Mouse (Mus musculus): ENCODE results near the gene Fgf11.

The Fgf11 gene

GRCm38 (mm10) chr11:69815155-69815554 is 13.5 kb upstream of the Fgf11 start, which contains the start of gene Gm39566:
Gene Gm39566, minus strand, starts transcription at chr11:69815298.
- DNase-seq, result no peak

GRCm38 (mm10) chr11:69810280-69810679 is 8.6 kb upstream of the Fgf11 start:
- DNase-seq, result no peak

GRCm38 (mm10) chr11:69807641-69808040 is 6.0 kb upstream of the Fgf11 start:
- DNase-seq, result no peak

- no peak for DNase-seq
Observed at GRCm38 (mm10) chr11:69806378-69806777, 4.7 kb upstream of the Fgf11 start.

GRCm38 (mm10) chr11:69804972-69805909 is 3.6 kb upstream of the Fgf11 start, which contains the start of gene Tmem102:
Gene Tmem102, minus strand, starts transcription at chr11:69805624.
- DNase-seq, result no peak

- DNase-seq, result no peak
Observed at GRCm38 (mm10) chr11:69804652-69804940, 2.9 kb upstream of the Fgf11 start.

GRCm38 (mm10) chr11:69803786-69804651 is 2.4 kb upstream of the Fgf11 start:
- peak; percentile 51 to 60 for DNase-seq

- no peak for DNase-seq
Observed at GRCm38 (mm10) chr11:69803328-69803727, 1.7 kb upstream of the Fgf11 start.

GRCm38 (mm10) chr11:69802648-69803105 is 1.0 kb upstream of the Fgf11 start:
- DNase-seq, result peak; percentile 52 to 67

- DNase-seq, result peak in 1 of 2 experiments; percentile 45
Observed at GRCm38 (mm10) chr11:69800392-69801197, 1.1 kb downstream of the Fgf11 start.

GRCm38 (mm10) chr11:69800138-69800391 is 1.6 kb downstream of the Fgf11 start:
- no peak for DNase-seq

GRCm38 (mm10) chr11:69799394-69800137 is 2.1 kb downstream of the Fgf11 start:
- DNase-seq, result no peak

GRCm38 (mm10) chr11:69797924-69798323 is 3.7 kb downstream of the Fgf11 start:
- no peak for DNase-seq

GRCm38 (mm10) chr11:69795983-69796435 is 5.6 kb downstream of the Fgf11 start:
- DNase-seq, result no peak

GRCm38 (mm10) chr11:69795168-69795982 is 6.3 kb downstream of the Fgf11 start, which contains the start of gene Chrnb1:
Gene Chrnb1, minus strand, starts transcription at chr11:69795943.
- DNase-seq, result peak; percentile 85 to 91

- no peak for DNase-seq
Observed at GRCm38 (mm10) chr11:69793429-69793828, 8.2 kb downstream of the Fgf11 start.

GRCm38 (mm10) chr11:69791420-69791819 is 10.2 kb downstream of the Fgf11 start:
- no peak for DNase-seq

GRCm38 (mm10) chr11:69789431-69789830 is 12.2 kb downstream of the Fgf11 start:
- no peak for DNase-seq

- DNase-seq, result no peak
Observed at GRCm38 (mm10) chr11:69787306-69787705, 14.4 kb downstream of the Fgf11 start.

GRCm38 (mm10) chr11:69784793-69785272 is 16.8 kb downstream of the Fgf11 start:
- DNase-seq, result no peak

- DNase-seq, result no peak
Observed at GRCm38 (mm10) chr11:69781828-69782227, 19.8 kb downstream of the Fgf11 start.

Measured in cerebellum, postnatal 36 days (tissue).